Mouse (Mus musculus) brown adipose tissue, adult 24 weeks (tissue): ENCODE measurements at regions not wholly inside any gene's neighbourhood (a gene's known extent, or its start where the extent isn't known, plus 50 kb on each side); places are given as distances from the start of the nearest gene placed in this dataset.

Source experiments
- H3K27ac ChIP-seq: fragments of 200-500 bp; replicated peaks from 2 replicates; pipeline ENCODE4 v1.5.1; 2012; ENCODE audit warnings: low read depth, mild to moderate bottlenecking, low read length
- H3K4me1 ChIP-seq: fragments of 200-500 bp; 2 replicates; pipeline ENCODE4 v1.6.1; 2012; ENCODE audit warnings: low read length, mixed read lengths; ENCODE audit not compliant: control insufficient read depth, insufficient read depth, insufficient read length
- H3K4me3 ChIP-seq: fragments of 200-500 bp; 2 replicates; pipeline ENCODE4 v1.5.1; 2012; ENCODE audit warnings: low read depth, mild to moderate bottlenecking, low read length, moderate library complexity; ENCODE audit not compliant: insufficient read depth

DNA sequence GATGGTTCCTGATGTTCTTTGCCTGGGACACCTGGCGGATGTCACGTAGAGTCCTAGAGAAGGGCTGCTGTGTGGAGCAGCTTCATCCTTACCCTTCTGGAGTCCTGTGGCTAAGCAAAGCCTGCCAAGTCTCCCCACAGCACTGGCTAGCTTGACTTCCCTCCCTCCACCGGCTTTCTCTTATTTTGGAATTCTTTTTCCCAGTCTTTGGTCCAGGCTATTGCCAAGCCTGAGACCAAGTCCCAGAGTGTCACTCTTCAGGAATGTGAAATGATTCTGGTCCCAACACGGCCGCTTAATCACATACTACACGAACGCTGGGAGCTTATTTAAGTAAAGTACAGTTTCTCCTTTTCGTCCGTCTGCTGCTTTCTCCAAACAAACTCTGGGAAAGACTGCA lies 146.4 kb downstream of the Fndc1 start:
- Histone ChIP-seq H3K4me1 (no peaks in the 10 kb centered on the region), H3K4me3 (no peak overlapping the region), H3K27ac (no peak overlapping the region; the same call in 1 of the 2 replicates)

GRCm38 (mm10) chr17:7679786-7680185 lies 147.3 kb downstream of the Fndc1 start:
- no peak overlapping the region for H3K27ac ChIP-seq
- no peak overlapping the region for H3K4me3 ChIP-seq
- H3K4me1 ChIP-seq, result no peaks in the 10 kb centered on the region

- Histone ChIP-seq H3K4me3 (no peak overlapping the region), H3K4me1 (no peaks in the 10 kb centered on the region), H3K27ac (no peak overlapping the region)
Measured at GRCm38 (mm10) chr17:7678898-7679297, 148.2 kb downstream of the Fndc1 start.

GRCm38 (mm10) chr17:7677796-7678195 lies 149.3 kb downstream of the Fndc1 start:
- H3K4me1 ChIP-seq, result no peaks in the 10 kb centered on the region
- no peak overlapping the region for H3K27ac ChIP-seq
- no peak overlapping the region for H3K4me3 ChIP-seq

- Histone ChIP-seq H3K27ac (no peak overlapping the region), H3K4me1 (no peaks in the 10 kb centered on the region), H3K4me3 (no peak overlapping the region)
Measured at GRCm38 (mm10) chr17:7677301-7677700, 149.8 kb downstream of the Fndc1 start.

GRCm38 (mm10) chr17:7676776-7677175 lies 150.3 kb downstream of the Fndc1 start:
- H3K4me3 ChIP-seq, result no peak overlapping the region
- H3K27ac ChIP-seq, result no peak overlapping the region

DNA sequence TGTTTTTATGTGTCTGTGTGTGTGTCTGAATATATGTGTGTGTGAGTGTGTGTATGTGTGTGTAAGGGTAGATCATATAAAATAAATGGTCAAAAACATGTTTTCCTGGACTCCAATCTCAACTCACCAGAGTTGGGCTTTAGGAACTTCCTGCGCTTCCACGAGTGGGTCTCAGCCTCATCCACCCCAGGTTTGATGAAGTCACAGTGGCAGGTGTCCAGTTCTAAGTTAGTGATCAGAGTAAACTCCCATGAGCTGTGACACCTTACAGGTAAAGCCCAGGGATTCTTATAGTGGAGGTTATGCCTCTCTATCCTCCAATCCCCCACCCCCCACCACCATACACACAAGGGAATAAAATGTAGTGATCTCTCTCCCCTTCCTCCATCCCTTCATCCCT lies 152.6 kb downstream of the Fndc1 start:
- Histone ChIP-seq H3K4me3 (no peak overlapping the region), H3K4me1 (no peaks in the 10 kb centered on the region), H3K27ac (no peak overlapping the region)

More at GRCm38 (mm10) chr17:7676776-7677175, 150.3 kb downstream of the Fndc1 start:
- no peaks in the 10 kb centered on the region for H3K4me1 ChIP-seq

- H3K4me1 ChIP-seq, result no peaks in the 10 kb centered on the region
- H3K4me3 ChIP-seq, result no peak overlapping the region
- no peak overlapping the region for H3K27ac ChIP-seq
Measured at GRCm38 (mm10) chr17:7667826-7668225, 159.3 kb downstream of the Fndc1 start.

GRCm38 (mm10) chr17:7666781-7667398 lies 160.2 kb downstream of the Fndc1 start:
- Histone ChIP-seq H3K27ac (no peak overlapping the region), H3K4me3 (no peak overlapping the region), H3K4me1 (no peaks in the 10 kb centered on the region)

GRCm38 (mm10) chr17:7666207-7666606 lies 160.9 kb downstream of the Fndc1 start:
- H3K27ac ChIP-seq, result no peak overlapping the region
- H3K4me1 ChIP-seq, result no peaks in the 10 kb centered on the region
- no peak overlapping the region for H3K4me3 ChIP-seq

- Histone ChIP-seq H3K4me1 (no peaks in the 10 kb centered on the region), H3K27ac (no peak overlapping the region), H3K4me3 (no peak overlapping the region)
Measured at GRCm38 (mm10) chr17:7665686-7666085, 161.4 kb downstream of the Fndc1 start.

DNA sequence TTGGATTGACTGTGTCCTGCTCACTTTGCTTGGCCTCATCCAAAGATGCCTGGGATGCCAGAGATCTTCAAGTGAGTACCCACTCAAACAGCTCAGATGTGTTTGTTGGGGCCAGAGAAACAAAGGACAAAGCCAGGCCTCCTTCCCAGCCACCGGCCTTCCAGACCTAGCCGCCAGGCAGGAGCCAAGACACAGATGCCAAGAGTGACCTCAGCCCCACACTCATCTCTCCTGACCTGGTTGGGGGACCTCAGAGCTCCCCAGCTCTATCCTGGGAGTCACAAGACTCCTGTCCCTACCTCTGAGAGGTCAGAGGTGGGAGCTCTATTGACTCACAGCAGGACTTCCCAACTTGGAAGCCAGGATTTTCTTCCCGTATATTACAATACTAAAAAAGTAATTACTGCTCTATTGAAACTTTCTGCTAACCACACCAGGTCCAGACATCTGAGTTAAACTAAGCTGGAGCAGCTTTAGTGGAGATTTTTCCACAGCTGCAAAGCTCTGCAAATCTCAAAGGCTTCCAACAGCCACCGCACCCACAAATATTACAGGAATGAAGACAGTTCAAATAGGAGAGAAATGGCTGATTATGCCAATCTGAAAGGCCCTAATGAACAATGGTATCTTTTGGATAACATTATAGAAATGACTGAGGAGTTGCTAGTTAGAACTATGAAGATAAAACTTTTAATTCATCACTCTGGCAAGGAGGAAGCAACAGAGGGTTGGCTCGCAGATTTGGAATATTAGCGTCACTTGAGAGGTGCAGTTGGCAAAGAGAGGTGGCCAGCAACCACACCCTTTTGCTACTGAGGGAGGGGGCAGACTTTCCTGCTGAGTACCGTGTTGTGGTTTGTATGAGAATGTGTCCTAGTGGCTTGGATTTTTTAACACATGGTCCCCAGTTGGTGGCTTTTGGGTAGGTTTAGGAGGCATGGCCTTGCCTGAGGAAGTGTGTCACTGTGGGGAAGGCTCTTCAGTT lies 162.9 kb downstream of the Fndc1 start:
- no peak overlapping the region for H3K4me3 ChIP-seq
- H3K4me1 ChIP-seq, result no peaks in the 10 kb centered on the region
- no peak overlapping the region for H3K27ac ChIP-seq

DNA sequence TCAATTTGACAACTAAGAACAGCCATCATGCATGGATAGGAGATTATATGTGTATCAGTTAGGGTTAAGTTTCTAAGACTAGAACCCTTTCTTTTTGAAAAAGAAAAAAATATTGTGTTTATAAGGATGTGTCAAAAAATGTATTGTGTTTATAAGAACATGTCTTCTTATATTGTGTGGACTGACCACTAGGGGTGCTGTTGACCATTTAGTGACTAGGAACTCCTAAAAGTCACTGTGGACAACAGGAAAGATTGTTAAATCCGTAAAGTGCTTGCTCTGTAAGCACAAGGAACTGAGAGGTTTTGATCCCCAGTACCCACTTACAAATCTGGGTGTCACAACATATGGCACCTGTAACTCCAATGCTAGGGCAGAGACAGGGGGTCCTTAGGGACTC lies 170.6 kb downstream of the Fndc1 start:
- Histone ChIP-seq H3K4me3 (no peak overlapping the region), H3K4me1 (no peaks in the 10 kb centered on the region), H3K27ac (no peak overlapping the region)

DNA sequence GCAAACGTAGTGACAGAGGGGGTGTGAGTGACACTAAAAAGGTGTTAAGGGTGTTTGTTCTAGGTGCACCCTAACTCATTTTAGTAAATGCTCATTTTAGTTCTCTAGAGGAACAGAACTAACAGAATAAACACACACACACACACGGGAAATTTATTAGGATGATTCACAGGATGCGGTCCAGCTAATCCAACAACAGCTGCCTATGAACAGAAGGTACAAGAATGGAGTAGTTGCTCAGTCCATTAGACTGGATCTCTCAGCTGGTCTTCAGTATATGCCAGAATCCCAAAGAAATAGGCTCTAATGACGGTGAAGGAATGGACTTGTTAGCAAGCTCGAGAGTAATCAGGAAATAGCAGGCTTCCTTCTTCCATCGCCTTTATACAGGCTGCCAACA lies 171.1 kb downstream of the Fndc1 start:
- no peak overlapping the region for H3K4me3 ChIP-seq
- H3K4me1 ChIP-seq, result no peaks in the 10 kb centered on the region
- no peak overlapping the region for H3K27ac ChIP-seq

- Histone ChIP-seq H3K27ac (no peak overlapping the region), H3K4me1 (no peaks in the 10 kb centered on the region), H3K4me3 (no peak overlapping the region)
Measured at GRCm38 (mm10) chr17:7654064-7654564, 173.0 kb downstream of the Fndc1 start.
